Mouse (Mus musculus): ENCODE measurements at regions not wholly inside any gene's neighbourhood (a gene's known extent, or its start where the extent isn't known, plus 50 kb on each side); places are given as distances from the start of the nearest gene placed in this dataset.
A peak's percentile ranks its signal among the peaks of the same experiment; 100 is the strongest.

GRCm38 (mm10) chr10:87432306-87432705 lies 61.2 kb downstream of the Ascl1 start:
- TF ChIP-seq CTCF (IDR thresholded peaks at IDR 0.05) = no peak
- Histone ChIP-seq H3K27ac (no peak overlapping the region), H3K4me3 (no peak overlapping the region)
- no peak for DNase-seq (ENCODE audit: extremely low spot score in 1 of 2, low spot score in 2 of 2)
- intact Hi-C loops (cut with DNase I) = no loop called here

GRCm38 (mm10) chr10:87419940-87420385 lies 73.5 kb downstream of the Ascl1 start:
- H3K4me3 ChIP-seq = no peak overlapping the region
- TF ChIP-seq CTCF (IDR thresholded peaks at IDR 0.05) = no peak
- no peak overlapping the region for H3K27ac ChIP-seq
- intact Hi-C loops (cut with DNase I) = loop anchor here (1.0 kb wide), 1 partner anchor 27 kb away; no protein-coding TSS in a partner anchor
- no peak for DNase-seq (ENCODE audit: extremely low spot score in 1 of 2, low spot score in 2 of 2)

GRCm38 (mm10) chr10:87419245-87419939 lies 74.1 kb downstream of the Ascl1 start:
- intact Hi-C loops (cut with DNase I) = no loop called here
- H3K27ac ChIP-seq = no peak overlapping the region
- no peak overlapping the region for H3K4me3 ChIP-seq
- DNase-seq (ENCODE audit: extremely low spot score in 1 of 2, low spot score in 2 of 2) = no peak
- TF ChIP-seq CTCF (IDR thresholded peaks at IDR 0.05) = no peak

- no peak for DNase-seq (ENCODE audit: extremely low spot score in 1 of 2, low spot score in 2 of 2)
- no peak overlapping the region for H3K4me3 ChIP-seq
- intact Hi-C loops (cut with DNase I) = no loop called here
- TF ChIP-seq CTCF (IDR thresholded peaks at IDR 0.05) = no peak
- H3K27ac ChIP-seq = no peak overlapping the region
Measured at GRCm38 (mm10) chr10:87394296-87394921, 99.1 kb downstream of the Ascl1 start.

- no peak for TF ChIP-seq CTCF (IDR thresholded peaks at IDR 0.05)
- H3K27ac ChIP-seq = no peak overlapping the region
Measured at GRCm38 (mm10) chr10:87389148-87389547, 104.3 kb downstream of the Ascl1 start.

GRCm38 (mm10) chr10:87385276-87385675 lies 108.2 kb downstream of the Ascl1 start:
- no peak for TF ChIP-seq CTCF (IDR thresholded peaks at IDR 0.05)
- intact Hi-C loops (cut with DNase I) = no loop called here
- DNase-seq (ENCODE audit: extremely low spot score in 1 of 2, low spot score in 2 of 2) = no peak
- H3K27ac ChIP-seq = no peak overlapping the region
- no peak overlapping the region for H3K4me3 ChIP-seq

More at GRCm38 (mm10) chr10:87389148-87389547, 104.3 kb downstream of the Ascl1 start:
- H3K4me3 ChIP-seq = no peak overlapping the region
- DNase-seq (ENCODE audit: extremely low spot score in 1 of 2, low spot score in 2 of 2) = no peak
- intact Hi-C loops (cut with DNase I) = no loop called here

- Histone ChIP-seq H3K4me3 (no peak overlapping the region), H3K27ac (no peak overlapping the region)
- no peak for TF ChIP-seq CTCF (IDR thresholded peaks at IDR 0.05)
- intact Hi-C loops (cut with DNase I) = loop anchor here (5.0 kb wide), 1 partner anchor 843 kb away; no protein-coding TSS in a partner anchor
- no peak for DNase-seq (ENCODE audit: extremely low spot score in 1 of 2, low spot score in 2 of 2)
Measured at GRCm38 (mm10) chr10:87384606-87385206, 108.8 kb downstream of the Ascl1 start.

- no peak overlapping the region for H3K27ac ChIP-seq
- no peak for DNase-seq (ENCODE audit: extremely low spot score in 1 of 2, low spot score in 2 of 2)
- peak overlapping the region; percentile 4; the same call in 1 of the 2 replicates for H3K4me3 ChIP-seq
- no peak for TF ChIP-seq CTCF (IDR thresholded peaks at IDR 0.05)
- intact Hi-C loops (cut with DNase I) = no loop called here
Measured at GRCm38 (mm10) chr10:87351400-87352172, 141.9 kb downstream of the Ascl1 start.

GRCm38 (mm10) chr10:87351079-87351399 lies 142.4 kb downstream of the Ascl1 start:
- intact Hi-C loops (cut with DNase I) = no loop called here
- TF ChIP-seq CTCF (IDR thresholded peaks at IDR 0.05) = no peak
- no peak overlapping the region for H3K27ac ChIP-seq
- peak overlapping the region; percentile 4; the same call in 1 of the 2 replicates for H3K4me3 ChIP-seq
- DNase-seq (ENCODE audit: extremely low spot score in 1 of 2, low spot score in 2 of 2) = no peak

GRCm38 (mm10) chr10:87335176-87335575 lies 158.3 kb downstream of the Ascl1 start:
- intact Hi-C loops (cut with DNase I) = no loop called here
- no peak overlapping the region for H3K4me3 ChIP-seq
- no peak for TF ChIP-seq CTCF (IDR thresholded peaks at IDR 0.05)
- H3K27ac ChIP-seq = no peak overlapping the region
- DNase-seq (ENCODE audit: extremely low spot score in 1 of 2, low spot score in 2 of 2) = no peak

- H3K4me3 ChIP-seq = no peak overlapping the region
- intact Hi-C loops (cut with DNase I) = loop anchor here (5.0 kb wide), 1 partner anchor 154 kb away; no protein-coding TSS in a partner anchor
- DNase-seq (ENCODE audit: extremely low spot score in 1 of 2, low spot score in 2 of 2) = no peak
- TF ChIP-seq CTCF (IDR thresholded peaks at IDR 0.05) = no peak
- no peak overlapping the region for H3K27ac ChIP-seq
Measured at GRCm38 (mm10) chr10:87333311-87333710, 160.1 kb downstream of the Ascl1 start.

GRCm38 (mm10) chr10:87329471-87329870 lies 164.0 kb downstream of the Ascl1 start:
- no peak overlapping the region for H3K27ac ChIP-seq
- TF ChIP-seq CTCF (IDR thresholded peaks at IDR 0.05) = no peak
- no peak for DNase-seq (ENCODE audit: extremely low spot score in 1 of 2, low spot score in 2 of 2)
- no peak overlapping the region for H3K4me3 ChIP-seq
- intact Hi-C loops (cut with DNase I) = no loop called here

Measured in left cerebral cortex, adult 2 months (tissue).